Mouse (Mus musculus): Measurements from ENCODE around the gene Zbtb46. TPM values are rescaled to one million over a fixed set of nuclear protein-coding genes. Genes with fewer than 3 reads are reported as not detected.

Zbtb46 gene
- polyA plus RNA-seq, 2 experiments, result 5.3 to 6.8 TPM

DNA sequence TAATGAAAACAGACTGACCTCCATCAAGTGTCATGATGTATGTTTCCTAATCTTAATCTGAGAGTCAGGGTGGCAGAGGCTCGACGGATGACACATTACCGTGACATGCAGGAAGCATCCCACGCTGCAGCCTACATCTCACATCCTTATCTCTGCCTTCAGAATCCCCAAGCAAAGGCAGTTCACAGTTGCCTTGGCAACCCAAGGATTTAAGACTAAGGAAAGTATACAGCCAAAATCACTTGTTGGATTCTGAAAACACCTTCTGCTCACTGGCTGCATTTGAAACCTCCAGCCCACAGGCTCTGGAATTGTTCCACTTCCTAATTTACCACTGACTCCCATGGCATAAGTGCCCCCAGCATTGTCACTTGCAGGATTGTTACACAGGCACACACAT is 38.8 kb downstream of the Zbtb46 start:
- H3K4me3 ChIP-seq (ENCODE audit: insufficient read depth in 1 of 2, low read depth in 2 of 2, low read length in 2 of 2), result no peak overlapping the region
- peak overlapping the region; percentile 62 for H3K4me2 ChIP-seq (ENCODE audit: low read depth)
- no peaks in the 10 kb centered on the region for H3K9me3 ChIP-seq (ENCODE audit: control insufficient read depth, low read length)
- H3K27ac ChIP-seq, result peak overlapping the region; percentile 68
- no peaks in the 10 kb centered on the region for H3K27me3 ChIP-seq (ENCODE audit: control insufficient read depth, insufficient read depth, low read length)
- WGBS (ENCODE audit: insufficient replicate concordance), result 2% methylated on average over 4 of the region's 4 CpGs
- ATAC-seq (ENCODE audit: insufficient read depth), result peak; percentile 56; the same call in 1 of the 2 replicates
- peak overlapping the region; percentile 21; the same call in 1 of the 2 replicates for H3K9ac ChIP-seq (replicated peaks)
- peaks cover 53 to 58% of the 10 kb centered on the region in 2 experiments for H3K4me1 ChIP-seq (replicated peaks; ENCODE audit: control insufficient read depth in 2 of 2, insufficient read depth in 2 of 2, low read length in 1 of 2)
- peak; percentile 57 to 62 (median 59) for DNase-seq (ENCODE audit: low read depth in 3 of 3, low spot score in 3 of 3)
- peaks cover 16% of the 10 kb centered on the region for H3K36me3 ChIP-seq (replicated peaks; ENCODE audit: control insufficient read depth, insufficient read depth, low read depth)
- no peak for TF ChIP-seq EP300 (IDR thresholded peaks at IDR 0.05; ENCODE audit: low read depth)
- TF ChIP-seq CTCF (IDR thresholded peaks at IDR 0.05; ENCODE audit: low read depth), result no peak

DNA sequence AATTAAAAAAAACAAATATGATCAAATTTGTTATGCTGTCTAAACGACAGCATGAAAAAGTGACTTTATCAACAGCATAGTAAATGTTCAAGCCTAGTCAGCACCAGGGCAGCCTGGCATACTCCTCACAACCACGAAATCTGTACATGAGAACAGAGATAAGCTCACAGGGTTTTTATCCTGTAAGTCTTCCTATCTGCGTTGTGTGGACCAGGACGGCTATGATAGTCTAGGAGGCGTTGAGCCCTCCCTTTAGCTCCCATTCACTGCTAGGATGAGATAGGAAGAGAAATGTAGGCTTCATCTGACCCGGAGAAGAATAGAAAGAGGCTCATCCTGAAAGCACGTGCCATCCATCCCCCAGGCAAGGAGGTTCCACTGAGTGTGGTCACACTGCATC is 39.9 kb downstream of the Zbtb46 start:
- no peaks in the 10 kb centered on the region for H3K9me3 ChIP-seq (ENCODE audit: control insufficient read depth, low read length)
- H3K4me3 ChIP-seq (ENCODE audit: insufficient read depth in 1 of 2, low read depth in 2 of 2, low read length in 2 of 2), result 0 out of 4 replicates have a peak overlapping the region, but pooled peaks of 1 of the 2 experiments have one; percentile 4
- H3K9ac ChIP-seq (replicated peaks), result no peak overlapping the region
- peaks cover 46 to 56% of the 10 kb centered on the region in 2 experiments for H3K4me1 ChIP-seq (replicated peaks; ENCODE audit: control insufficient read depth in 2 of 2, insufficient read depth in 2 of 2, low read length in 1 of 2)
- ATAC-seq (ENCODE audit: insufficient read depth) (peak; percentile 81), DNase-seq (ENCODE audit: low read depth in 3 of 3, low spot score in 3 of 3) (peak; percentile 67 to 69 (median 67))
- TF ChIP-seq EP300 (IDR thresholded peaks at IDR 0.05; ENCODE audit: low read depth) (peak; percentile 93), CTCF (IDR thresholded peaks at IDR 0.05; ENCODE audit: low read depth) (no peak)
- H3K27ac ChIP-seq, result peak overlapping the region; percentile 46
- peaks cover 16% of the 10 kb centered on the region for H3K36me3 ChIP-seq (replicated peaks; ENCODE audit: control insufficient read depth, insufficient read depth, low read depth)
- H3K27me3 ChIP-seq (ENCODE audit: control insufficient read depth, insufficient read depth, low read length), result no peaks in the 10 kb centered on the region
- 5% methylated on average over 7 of the region's 7 CpGs for WGBS (ENCODE audit: insufficient replicate concordance)
- H3K4me2 ChIP-seq (ENCODE audit: low read depth), result peak overlapping the region; percentile 62

DNA sequence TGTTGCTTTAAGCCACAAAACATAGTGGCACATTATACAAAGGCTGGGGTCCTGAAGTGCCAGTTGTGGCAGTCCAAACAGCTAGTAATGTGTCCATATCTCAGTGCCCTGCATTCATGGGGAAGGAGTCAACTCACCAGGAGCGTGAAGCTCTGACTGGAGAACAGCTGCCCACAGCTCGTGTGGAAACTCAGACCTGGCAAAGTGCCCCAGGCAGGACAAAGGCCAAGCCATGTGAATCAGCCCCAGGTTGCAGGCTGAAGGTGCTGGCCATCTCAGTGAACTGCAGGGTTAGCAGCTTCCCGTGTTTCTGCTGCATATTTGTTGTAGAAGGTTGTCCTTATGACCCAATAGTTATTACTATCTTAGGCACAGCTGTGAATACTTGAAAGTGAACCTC is 43.3 kb downstream of the Zbtb46 start:
- Histone ChIP-seq H3K27ac (no peak overlapping the region), H3K4me1 (replicated peaks; ENCODE audit: control insufficient read depth in 2 of 2, insufficient read depth in 2 of 2, low read length in 1 of 2) (peaks cover 24 to 32% of the 10 kb centered on the region in 2 experiments), H3K36me3 (replicated peaks; ENCODE audit: control insufficient read depth, insufficient read depth, low read depth) (peaks cover 6% of the 10 kb centered on the region; the same call in 1 of the 2 replicates), H3K9ac (replicated peaks) (no peak overlapping the region), H3K9me3 (ENCODE audit: control insufficient read depth, low read length) (no peaks in the 10 kb centered on the region), H3K4me3 (ENCODE audit: insufficient read depth in 1 of 2, low read depth in 2 of 2, low read length in 2 of 2) (no peak overlapping the region), H3K4me2 (ENCODE audit: low read depth) (no peak overlapping the region), H3K27me3 (ENCODE audit: control insufficient read depth, insufficient read depth, low read length) (no peaks in the 10 kb centered on the region)
- WGBS (ENCODE audit: insufficient replicate concordance), result 56% methylated on average over 3 of the region's 3 CpGs
- ATAC-seq (ENCODE audit: insufficient read depth), result no peak
- TF ChIP-seq CTCF (IDR thresholded peaks at IDR 0.05; ENCODE audit: low read depth) (no peak), EP300 (IDR thresholded peaks at IDR 0.05; ENCODE audit: low read depth) (no peak)
- no peak for DNase-seq (ENCODE audit: low read depth in 3 of 3, low spot score in 3 of 3)

DNA sequence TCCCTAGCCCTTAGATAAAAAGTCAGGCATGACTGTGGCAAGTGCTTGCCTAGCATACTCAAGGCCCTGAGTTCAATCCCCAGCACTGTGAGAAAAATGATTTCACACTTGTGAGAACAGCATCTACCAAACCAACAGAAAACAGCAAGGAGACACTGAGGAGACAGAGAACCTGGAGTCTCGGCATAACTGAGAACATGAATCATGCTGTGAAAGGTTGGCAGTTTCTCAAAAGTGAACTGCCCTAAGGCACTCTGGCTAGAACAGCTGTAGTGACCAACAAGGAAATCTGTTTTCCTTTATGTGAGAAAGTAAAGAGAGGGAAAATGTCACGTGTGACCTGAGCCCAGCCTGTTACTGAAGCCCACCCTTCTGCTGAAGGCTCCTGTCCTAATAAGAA is 46.1 kb downstream of the Zbtb46 start:
- WGBS (ENCODE audit: insufficient replicate concordance), result 51% methylated on average over 2 of the region's 2 CpGs
- Histone ChIP-seq H3K4me2 (ENCODE audit: low read depth) (no peak overlapping the region), H3K27ac (no peak overlapping the region)

DNA sequence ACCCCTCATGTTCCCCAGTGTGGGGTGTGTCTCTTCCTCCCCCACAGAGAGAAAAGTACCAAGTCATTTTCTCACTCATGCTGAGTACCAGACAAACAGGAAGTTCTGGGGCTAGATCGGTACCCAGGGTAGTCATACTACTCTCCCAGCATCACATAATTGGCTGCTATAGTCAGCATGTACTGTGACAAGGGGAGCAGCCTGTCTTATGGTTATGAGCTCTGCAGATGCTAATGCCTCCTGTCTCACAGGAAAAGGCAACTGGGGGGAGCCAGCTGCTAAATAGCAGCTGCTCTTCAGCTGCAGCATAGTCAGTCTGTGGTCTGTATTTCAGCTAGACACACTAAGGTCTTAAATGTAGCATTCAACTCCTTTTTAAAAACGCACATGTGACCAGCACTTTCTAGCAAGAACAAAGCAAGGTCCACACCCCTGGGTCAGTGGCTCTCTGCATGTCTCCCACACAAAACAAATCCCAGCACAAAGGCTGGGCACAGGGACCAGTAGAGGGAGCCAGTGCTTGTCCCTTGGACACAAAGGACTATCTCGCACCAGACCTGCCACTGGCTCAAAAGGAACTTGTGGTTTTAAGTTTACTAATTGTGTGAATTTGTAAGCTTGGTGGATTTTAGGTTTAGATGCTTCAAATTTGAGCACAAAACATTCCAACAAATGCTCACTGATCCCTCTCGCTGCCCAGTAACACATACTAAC is 48.3 kb downstream of the Zbtb46 start:
- H3K27me3 ChIP-seq (ENCODE audit: control insufficient read depth, insufficient read depth, low read length), result no peaks in the 10 kb centered on the region
- no peak overlapping the region for H3K4me3 ChIP-seq (ENCODE audit: insufficient read depth in 1 of 2, low read depth in 2 of 2, low read length in 2 of 2)
- TF ChIP-seq CTCF (IDR thresholded peaks at IDR 0.05; ENCODE audit: low read depth), result peak; percentile 88
- no peak for TF ChIP-seq EP300 (IDR thresholded peaks at IDR 0.05; ENCODE audit: low read depth)
- no peaks in the 10 kb centered on the region for H3K4me1 ChIP-seq (replicated peaks; ENCODE audit: control insufficient read depth in 2 of 2, insufficient read depth in 2 of 2, low read length in 1 of 2)
- 40% methylated on average over 4 of the region's 4 CpGs for WGBS (ENCODE audit: insufficient replicate concordance)
- H3K36me3 ChIP-seq (replicated peaks; ENCODE audit: control insufficient read depth, insufficient read depth, low read depth), result peaks cover 11% of the 10 kb centered on the region; the same call in 1 of the 2 replicates
- no peak overlapping the region for H3K27ac ChIP-seq
- ATAC-seq (ENCODE audit: insufficient read depth), result peak; percentile 49
- H3K4me2 ChIP-seq (ENCODE audit: low read depth), result no peak overlapping the region
- no peak overlapping the region for H3K9ac ChIP-seq (replicated peaks)
- H3K9me3 ChIP-seq (ENCODE audit: control insufficient read depth, low read length), result no peaks in the 10 kb centered on the region
- DNase-seq (ENCODE audit: low read depth in 3 of 3, low spot score in 3 of 3), result peak; percentile 34 to 46 (median 38)

More for the DNA sequence above, 46.1 kb downstream of the Zbtb46 start:
- peaks cover 9% of the 10 kb centered on the region; the same call in 1 of the 2 replicates for H3K36me3 ChIP-seq (replicated peaks; ENCODE audit: control insufficient read depth, insufficient read depth, low read depth)
- TF ChIP-seq CTCF (IDR thresholded peaks at IDR 0.05; ENCODE audit: low read depth) (no peak), EP300 (IDR thresholded peaks at IDR 0.05; ENCODE audit: low read depth) (no peak)
- DNase-seq (ENCODE audit: low read depth in 3 of 3, low spot score in 3 of 3), result no peak
- no peak overlapping the region for H3K4me3 ChIP-seq (ENCODE audit: insufficient read depth in 1 of 2, low read depth in 2 of 2, low read length in 2 of 2)
- H3K4me1 ChIP-seq (replicated peaks; ENCODE audit: control insufficient read depth in 2 of 2, insufficient read depth in 2 of 2, low read length in 1 of 2), result peaks cover 0 to 4% of the 10 kb centered on the region in 2 experiments; a peak in 3 of 4 replicates
- H3K27me3 ChIP-seq (ENCODE audit: control insufficient read depth, insufficient read depth, low read length), result no peaks in the 10 kb centered on the region
- ATAC-seq (ENCODE audit: insufficient read depth), result no peak
- H3K9ac ChIP-seq (replicated peaks), result no peak overlapping the region; the same call in 1 of the 2 replicates
- H3K9me3 ChIP-seq (ENCODE audit: control insufficient read depth, low read length), result no peaks in the 10 kb centered on the region
